Mouse (Mus musculus) cerebellum, postnatal 25 days (tissue): ENCODE data around the gene Zxdb.
"Not testable (repeated sequence)": the region's sequence is repeated elsewhere in the genome, so short reads cannot be mapped to it uniquely, and the experiment has no call there.

Experiments used
- DNase-seq, 2 experiments: peaks; one replicate each; pipeline ENCODE4 v3.0.0; 2021; ENCODE audit warnings: mixed read lengths in 2 of 2

Zxdb gene

DNA sequence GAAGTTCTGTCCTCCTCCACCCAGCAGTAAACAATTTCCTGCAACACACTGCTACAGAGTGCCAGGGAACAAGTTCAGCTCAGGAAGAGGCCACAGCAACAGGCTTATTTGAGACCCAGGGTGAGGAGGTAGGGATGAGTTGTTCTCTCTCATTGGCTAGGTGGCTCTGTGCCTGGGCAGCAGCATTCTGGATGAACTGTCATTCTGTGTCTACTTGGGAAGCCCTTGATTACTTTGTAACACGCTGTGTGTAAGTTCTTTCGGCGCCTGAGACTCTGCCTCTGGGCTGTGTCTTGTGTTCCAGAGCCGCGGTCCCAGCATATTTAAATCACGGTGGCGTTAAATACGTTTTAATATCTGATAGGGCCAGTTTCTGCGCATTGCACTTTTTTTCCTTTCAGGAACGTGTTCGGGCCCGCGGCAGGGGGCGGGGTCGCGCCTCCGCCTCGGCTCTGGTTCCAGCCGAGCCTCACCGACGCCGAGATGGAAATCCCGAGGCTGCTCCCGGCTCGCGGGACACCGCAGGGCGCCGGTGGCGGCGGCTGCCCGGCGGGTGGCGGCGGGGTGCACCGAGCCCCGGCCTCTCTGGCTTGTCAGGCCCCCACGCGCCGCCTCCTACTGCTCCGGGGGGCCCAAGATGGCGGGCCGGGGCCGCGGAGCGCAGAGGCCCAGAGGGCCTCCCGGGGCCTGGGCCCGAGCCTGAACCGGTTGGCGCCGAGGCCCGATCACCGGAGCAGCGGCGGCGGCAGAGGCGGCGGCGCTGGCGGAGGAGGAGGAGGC lies at the start of gene Zxdb:
TSS of gene Zxdb (plus strand) at position 378 of the 780 bp plus-strand sequence.
- not testable (repeated sequence) for DNase-seq

DNA sequence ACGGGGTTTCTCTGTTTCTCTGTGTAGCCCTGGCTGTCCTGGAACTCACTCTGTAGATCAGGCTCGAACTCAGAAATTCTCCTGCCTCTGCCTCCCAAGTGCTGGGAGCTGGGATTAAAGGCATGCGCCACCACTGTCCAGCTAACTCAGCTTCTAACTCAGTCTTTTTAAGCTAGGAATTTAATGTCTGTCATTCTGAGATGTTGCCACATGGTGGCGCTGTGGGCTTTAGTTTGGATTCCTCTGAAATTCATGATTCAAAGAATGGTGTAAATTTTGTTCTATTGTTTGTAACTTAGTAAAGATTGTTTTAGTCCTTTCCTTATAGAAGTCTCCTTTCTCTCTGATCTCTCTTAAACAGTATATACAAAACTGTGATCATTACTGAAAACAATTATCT lies 49.4 kb upstream of the Zxdb start:
- peak; percentile 14 to 69 for DNase-seq

GRCm38 (mm10) chrX:94681581-94681980 lies 42.8 kb upstream of the Zxdb start:
- DNase-seq, result not testable (repeated sequence)

DNA sequence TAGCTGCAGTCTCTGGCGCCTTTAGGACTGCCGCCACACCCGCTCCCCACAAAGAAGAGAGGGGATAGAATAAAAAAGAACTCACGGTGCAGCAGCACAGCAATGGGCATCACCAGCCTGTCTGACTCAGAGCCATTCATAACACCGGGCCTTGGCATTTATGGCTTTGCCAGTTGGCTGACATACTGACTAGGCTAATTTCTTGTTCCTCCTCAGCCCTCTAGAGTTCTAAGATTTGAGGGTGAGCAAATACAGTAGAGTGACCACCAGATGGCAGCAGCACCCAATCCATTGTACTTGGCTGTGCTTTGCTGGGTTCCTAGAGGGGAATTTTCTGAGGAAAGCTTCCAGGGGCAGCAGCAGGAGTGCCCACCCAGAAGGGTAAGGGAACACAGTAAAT lies 34.8 kb upstream of the Zxdb start:
- peak; percentile 9 to 35 for DNase-seq

DNA sequence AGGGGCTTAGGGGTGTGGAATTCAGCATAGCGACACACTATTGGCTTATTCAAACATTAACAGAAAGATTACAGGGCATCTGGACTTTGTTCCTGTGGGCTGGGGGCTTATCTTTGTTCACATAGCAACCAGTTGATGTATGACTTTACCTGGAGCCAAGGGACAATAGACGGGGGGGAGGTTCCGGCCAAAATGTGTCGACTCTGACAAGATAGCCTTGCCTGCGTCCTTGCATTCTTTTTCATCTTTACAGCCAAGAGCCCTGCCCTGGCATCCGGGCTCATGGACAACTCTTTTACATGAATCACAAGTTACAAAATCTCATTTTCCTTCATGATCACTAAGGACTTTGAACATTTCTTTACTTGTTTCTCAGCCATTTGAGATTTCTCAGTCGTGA lies 17.7 kb upstream of the Zxdb start:
- DNase-seq, result not testable (repeated sequence)

DNA sequence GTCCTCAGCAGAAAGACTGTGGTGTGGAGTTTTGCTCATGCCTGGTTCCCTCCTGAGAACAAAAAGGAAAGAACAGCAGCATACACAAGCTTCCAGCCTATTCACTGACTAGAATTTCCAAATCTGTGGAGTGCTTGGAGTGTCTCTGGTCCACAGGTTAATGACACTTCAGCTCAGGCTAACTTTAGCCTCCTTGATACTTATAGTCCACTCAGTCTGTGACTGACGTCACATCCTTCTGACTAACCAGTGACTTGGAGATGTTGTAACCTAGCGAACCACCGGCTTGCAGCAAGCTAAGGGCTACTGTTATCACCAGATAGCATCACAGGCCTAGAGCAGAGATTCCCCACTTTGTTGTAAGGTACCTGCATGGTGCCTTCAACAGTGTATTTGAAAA lies 14.6 kb upstream of the Zxdb start:
- not testable (repeated sequence) for DNase-seq

DNA sequence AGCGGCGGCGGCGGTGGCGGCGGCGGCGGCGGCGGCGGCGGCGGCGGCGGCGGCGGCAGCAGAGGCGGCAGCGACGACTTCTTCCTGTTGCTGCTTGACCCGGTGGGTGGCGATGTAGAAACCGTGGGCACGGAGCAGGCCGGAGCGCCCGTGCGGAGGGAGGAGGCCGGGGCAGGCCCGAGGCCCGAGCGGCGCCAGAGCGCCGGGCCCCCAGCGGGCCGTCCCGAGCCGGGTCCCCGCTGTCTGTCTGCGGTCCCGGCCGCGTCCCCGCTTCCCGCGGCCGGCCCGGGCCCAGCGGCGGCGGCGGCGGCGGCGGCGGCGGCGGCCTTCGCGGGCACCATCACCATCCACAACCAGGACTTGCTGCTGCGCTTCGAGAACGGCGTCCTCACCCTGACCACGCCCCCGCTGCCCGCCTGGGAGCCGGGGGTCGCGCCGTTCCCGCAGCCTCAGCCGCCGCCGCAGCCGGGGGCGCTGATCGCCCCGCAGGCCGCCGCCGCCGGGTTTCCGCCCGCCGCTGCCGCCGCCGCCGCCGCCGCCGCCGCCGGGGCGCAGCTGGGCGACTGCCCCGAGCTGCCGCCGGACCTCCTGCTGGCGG lies 702 bp downstream of the Zxdb start:
- peak; percentile 14 to 25 for DNase-seq

- DNase-seq, result not testable (repeated sequence)
Observed at GRCm38 (mm10) chrX:94725627-94726083, 1.3 kb downstream of the Zxdb start.

DNA sequence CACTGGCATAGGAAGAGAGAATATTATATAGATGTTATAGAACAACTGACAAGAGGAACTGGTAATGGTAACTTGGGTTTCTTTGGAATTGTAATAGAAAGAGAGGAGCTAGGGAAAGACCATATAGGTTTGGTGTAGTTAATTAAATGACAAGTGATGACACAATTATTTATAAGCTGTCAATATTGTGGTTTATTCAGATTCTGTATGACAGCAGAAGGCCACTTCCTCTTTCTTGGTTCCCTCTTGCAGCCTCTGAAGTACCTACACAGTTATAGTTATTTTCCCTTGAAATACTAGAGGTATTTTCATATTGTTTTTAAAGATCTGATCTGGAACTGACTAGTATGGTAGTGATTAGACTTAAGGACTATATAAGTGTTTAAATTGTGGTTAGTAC lies 7.2 kb downstream of the Zxdb start:
- no peak for DNase-seq

- DNase-seq, result no peak
Observed at GRCm38 (mm10) chrX:94753733-94754132, 29.4 kb downstream of the Zxdb start.

DNA sequence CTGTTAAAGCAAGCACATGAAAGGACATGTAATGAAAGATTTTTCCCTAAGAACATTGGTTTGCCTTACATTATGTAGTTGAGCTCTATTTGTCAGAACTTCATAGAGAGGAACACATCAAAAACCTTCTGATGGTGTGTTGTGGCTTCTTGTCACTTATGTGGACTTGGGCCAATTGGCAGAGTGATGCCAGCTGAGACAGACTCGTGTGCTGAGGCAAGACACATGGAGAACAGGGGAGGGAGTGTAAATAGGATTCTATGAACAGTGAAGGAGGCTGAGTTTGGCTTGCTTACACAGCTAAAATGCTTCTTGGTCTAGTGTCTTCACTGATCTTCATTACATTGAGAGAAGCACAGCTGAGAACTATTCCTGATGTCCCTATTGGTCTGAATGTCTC lies 35.6 kb downstream of the Zxdb start:
- no peak for DNase-seq

- no peak for DNase-seq
Observed at GRCm38 (mm10) chrX:94773876-94774275, 49.5 kb downstream of the Zxdb start.
